Mouse (Mus musculus) midbrain, postnatal 0 days (tissue): ENCODE results near the gene Gtpbp2. TPM values are rescaled to one million over a fixed set of nuclear protein-coding genes. Genes with fewer than 3 reads are reported as not detected.

Source experiments
- ATAC-seq: fragments of 200-750 bp; cut with Nextera tagmentation; 2 replicates; pipeline ENCODE4 v1.8.0; 2017; ENCODE audit warnings: moderate number of reproducible peaks, mild to moderate bottlenecking, moderate TSS enrichment, moderate library complexity; ENCODE audit not compliant: low FRiP score
- DNase-seq: peaks from one replicate; pipeline ENCODE4 v3.0.0-alpha.2; 2015; ENCODE audit warnings: low spot score
- H3K27ac ChIP-seq: fragments of 300-500 bp; sonication (generic); 2 replicates; pipeline ENCODE4 v1.5.1; 2014; ENCODE audit warnings: low read depth, mild to moderate bottlenecking, low read length, mixed read lengths
- H3K27me3 ChIP-seq: fragments of 300-500 bp; sonication (generic); 2 replicates; pipeline ENCODE4 v1.6.1; 2014; ENCODE audit warnings: low read length, control low read depth, mixed read lengths; ENCODE audit not compliant: insufficient read depth
- H3K36me3 ChIP-seq: fragments of 300-500 bp; sonication (generic); 2 replicates; pipeline ENCODE4 v1.6.1; 2014; ENCODE audit warnings: low read length, control low read depth, mixed read lengths; ENCODE audit not compliant: insufficient read depth
- H3K4me1 ChIP-seq: fragments of 300-500 bp; sonication (generic); 2 replicates; pipeline ENCODE4 v1.6.1; 2014; ENCODE audit warnings: mild to moderate bottlenecking, control low read depth, antibody characterized with exemption, low read length, mixed read lengths; ENCODE audit not compliant: insufficient read depth
- H3K4me2 ChIP-seq: fragments of 300-500 bp; sonication (generic); 2 replicates; pipeline ENCODE4 v1.6.1; 2014; ENCODE audit warnings: low read depth, mild to moderate bottlenecking, low read length, mixed read lengths; ENCODE audit not compliant: poor library complexity, severe bottlenecking
- H3K4me3 ChIP-seq: fragments of 300-500 bp; sonication (generic); 2 replicates; pipeline ENCODE4 v1.5.1; 2014; ENCODE audit warnings: low read depth, mild to moderate bottlenecking, low read length, moderate library complexity
- H3K9ac ChIP-seq: fragments of 300-500 bp; sonication (generic); replicated peaks from 2 replicates; pipeline ENCODE4 v1.6.1; 2014; ENCODE audit warnings: mild to moderate bottlenecking, low read length, moderate library complexity, mixed read lengths; ENCODE audit not compliant: poor library complexity, severe bottlenecking
- H3K9me3 ChIP-seq: fragments of 300-500 bp; sonication (generic); 2 replicates; pipeline ENCODE4 v1.6.1; 2016; ENCODE audit warnings: low read length, control low read depth
- CTCF ChIP-seq: IDR thresholded peaks from 2 replicates; pipeline ENCODE4 v1.5.1; 2016; ENCODE audit warnings: antibody characterized with exemption, mild to moderate bottlenecking
- WGBS: fragments of 180-500 bp; shearing (Covaris S2); extraction: QIAGEN DNeasy Blood & Tissue Kit; methylation state at CpG from one replicate; pipeline ENCODE4 v1.1.7; 2014; 5-methylcytosine and 5-hydroxymethylcytosine counted together
- polyA plus RNA-seq: library from polyadenylated mRNA; unstranded; fragments of >200 nt; fragmentation: Nextera tagmentation; extraction: Ambion mirVana; gene quantifications from 2 replicates; pipeline ENCODE4 v1.2.1, GENCODE M21; 2015
- total RNA-seq: library from RNA; depleted of rRNA; stranded (reverse); fragments of >200 nt; gene quantifications from 2 replicates; pipeline ENCODE4 v1.2.3, GENCODE M21; 2014

The Gtpbp2 gene
- total and polyA plus RNA-seq, 2 experiments from 2014 or later, result 25.9 to 82.2 TPM

- 4% methylated on average over 37 of the region's 37 CpGs for WGBS
- DNase-seq (peak; percentile 91), ATAC-seq (peak; percentile 91)
- H3K27ac ChIP-seq, result peak within 1 kb of the TSS; percentile 63
- no peaks in the 10 kb centered on the region for H3K27me3 ChIP-seq
- TF ChIP-seq CTCF, result no peak
- H3K4me1 ChIP-seq, result peaks cover 9% of the 10 kb centered on the region; the same call in 1 of the 2 replicates
- peak within 1 kb of the TSS; percentile 50 for H3K4me3 ChIP-seq
- peak within 1 kb of the TSS; percentile 66 for H3K9ac ChIP-seq
- H3K9me3 ChIP-seq, result no peaks in the 10 kb centered on the region
- H3K36me3 ChIP-seq, result peaks cover 15% of the 10 kb centered on the region
- peak within 1 kb of the TSS; percentile 79 for H3K4me2 ChIP-seq
Observed at GRCm38 (mm10) chr17:46143578-46144423, 17.0 kb upstream of the Gtpbp2 start, which contains the start of gene Rsph9. Gene Rsph9 (minus strand): TSS chr17:46144216.

- peak within 1 kb of the TSS; percentile 95 for H3K4me2 ChIP-seq
- ATAC-seq, result peak; percentile 89
- H3K9me3 ChIP-seq, result no peaks in the 10 kb centered on the region
- H3K27me3 ChIP-seq, result no peaks in the 10 kb centered on the region
- 6% methylated on average over 33 of the region's 33 CpGs for WGBS
- peaks cover 6% of the 10 kb centered on the region; the same call in 1 of the 2 replicates for H3K4me1 ChIP-seq
- peak within 1 kb of the TSS; percentile 57 for H3K27ac ChIP-seq
- peak; percentile 96 for DNase-seq
- H3K4me3 ChIP-seq, result peak within 1 kb of the TSS; percentile 59
- peak within 1 kb of the TSS; percentile 62 for H3K9ac ChIP-seq
- TF ChIP-seq CTCF, result no peak
- H3K36me3 ChIP-seq, result peaks cover 4% of the 10 kb centered on the region; the same call in 1 of the 2 replicates
Observed at GRCm38 (mm10) chr17:46152847-46153782, 7.7 kb upstream of the Gtpbp2 start, which contains the start of gene Mad2l1bp. Gene Mad2l1bp (minus strand): TSS chr17:46153553.

- ATAC-seq, result no peak
- Histone ChIP-seq H3K27ac (no peak overlapping the region), H3K9me3 (no peaks in the 10 kb centered on the region), H3K4me2 (no peak overlapping the region), H3K36me3 (no peaks in the 10 kb centered on the region), H3K4me1 (peaks cover 6% of the 10 kb centered on the region; the same call in 1 of the 2 replicates), H3K27me3 (no peaks in the 10 kb centered on the region), H3K4me3 (no peak overlapping the region), H3K9ac (no peak overlapping the region)
- WGBS, result 94% methylated on average over 3 of the region's 3 CpGs
- DNase-seq, result no peak
- no peak for TF ChIP-seq CTCF
Observed at GRCm38 (mm10) chr17:46154336-46154735, 6.5 kb upstream of the Gtpbp2 start.

- H3K9ac ChIP-seq, result no peak overlapping the region
- 87% methylated on average over 5 of the region's 5 CpGs for WGBS
- no peak for TF ChIP-seq CTCF
- no peaks in the 10 kb centered on the region for H3K9me3 ChIP-seq
- no peak overlapping the region for H3K4me2 ChIP-seq
- no peak overlapping the region for H3K27ac ChIP-seq
- no peak overlapping the region for H3K4me3 ChIP-seq
- no peak for DNase-seq
- H3K27me3 ChIP-seq, result no peaks in the 10 kb centered on the region
- H3K4me1 ChIP-seq, result peaks cover 6% of the 10 kb centered on the region; the same call in 1 of the 2 replicates
- no peak for ATAC-seq
- H3K36me3 ChIP-seq, result no peaks in the 10 kb centered on the region
Observed at GRCm38 (mm10) chr17:46156680-46157079, 4.2 kb upstream of the Gtpbp2 start.

- Histone ChIP-seq H3K9ac (no peak overlapping the region), H3K4me3 (no peak overlapping the region), H3K36me3 (no peaks in the 10 kb centered on the region), H3K9me3 (no peaks in the 10 kb centered on the region), H3K4me2 (no peak overlapping the region), H3K4me1 (peaks cover 6% of the 10 kb centered on the region; the same call in 1 of the 2 replicates), H3K27me3 (no peaks in the 10 kb centered on the region), H3K27ac (no peak overlapping the region)
- no peak for ATAC-seq
- WGBS, result 84% methylated on average over 8 of the region's 8 CpGs
- no peak for TF ChIP-seq CTCF
- DNase-seq, result no peak
Observed at GRCm38 (mm10) chr17:46157131-46157530, 3.7 kb upstream of the Gtpbp2 start.
